Mouse (Mus musculus): ENCODE data around the gene Mchr1.
A peak's percentile ranks its signal among the peaks of the same experiment; 100 is the strongest.
"Not testable (repeated sequence)": the region's sequence is repeated elsewhere in the genome, so short reads cannot be mapped to it uniquely, and the experiment has no call there.

Mchr1 gene

GRCm38 (mm10) chr15:81235086-81235920 is at the start of gene Mchr1:
Gene Mchr1 (plus strand): TSS chr15:81235499.
- DNase-seq (ENCODE audit: low spot score in 2 of 2): peak; percentile 70 to 80

GRCm38 (mm10) chr15:81189061-81189460 is 46.2 kb upstream of the Mchr1 start:
- DNase-seq (ENCODE audit: low spot score in 2 of 2): no peak

GRCm38 (mm10) chr15:81190011-81190629 is 45.2 kb upstream of the Mchr1 start:
- peak in 1 of 2 experiments; percentile 9 for DNase-seq (ENCODE audit: low spot score in 2 of 2)

- DNase-seq (ENCODE audit: low spot score in 2 of 2): peak; percentile 99 to 100
These were observed 44.6 kb upstream of the Mchr1 start, which contains the start of gene Mrtfa for GRCm38 (mm10) chr15:81190630-81191178. Gene Mrtfa (minus strand): TSS chr15:81190757.

GRCm38 (mm10) chr15:81191303-81191702 is 44.0 kb upstream of the Mchr1 start:
- peak in 1 of 2 experiments; percentile 28 for DNase-seq (ENCODE audit: low spot score in 2 of 2)

GRCm38 (mm10) chr15:81192316-81192715 is 43.0 kb upstream of the Mchr1 start:
- no peak for DNase-seq (ENCODE audit: low spot score in 2 of 2)

- no peak for DNase-seq (ENCODE audit: low spot score in 2 of 2)
These were observed 42.4 kb upstream of the Mchr1 start for GRCm38 (mm10) chr15:81192858-81193257.

- DNase-seq (ENCODE audit: low spot score in 2 of 2): no peak
These were observed 40.5 kb upstream of the Mchr1 start for GRCm38 (mm10) chr15:81194791-81195190.

- DNase-seq (ENCODE audit: low spot score in 2 of 2): no peak
These were observed 39.9 kb upstream of the Mchr1 start for GRCm38 (mm10) chr15:81195447-81195846.

GRCm38 (mm10) chr15:81197197-81197596 is 38.1 kb upstream of the Mchr1 start:
- DNase-seq (ENCODE audit: low spot score in 2 of 2): no peak

GRCm38 (mm10) chr15:81198447-81198846 is 36.9 kb upstream of the Mchr1 start:
- DNase-seq (ENCODE audit: low spot score in 2 of 2): no peak

- DNase-seq (ENCODE audit: low spot score in 2 of 2): peak; percentile 35 to 75
These were observed 35.8 kb upstream of the Mchr1 start for GRCm38 (mm10) chr15:81199372-81199959.

GRCm38 (mm10) chr15:81202462-81202861 is 32.8 kb upstream of the Mchr1 start:
- no peak for DNase-seq (ENCODE audit: low spot score in 2 of 2)

- DNase-seq (ENCODE audit: low spot score in 2 of 2): no peak
These were observed 24.8 kb upstream of the Mchr1 start for GRCm38 (mm10) chr15:81210496-81210895.

- DNase-seq (ENCODE audit: low spot score in 2 of 2): no peak
These were observed 22.3 kb upstream of the Mchr1 start for GRCm38 (mm10) chr15:81212976-81213375.

- DNase-seq (ENCODE audit: low spot score in 2 of 2): peak; percentile 75 to 76
These were observed 18.2 kb upstream of the Mchr1 start for GRCm38 (mm10) chr15:81216906-81217653.

- DNase-seq (ENCODE audit: low spot score in 2 of 2): no peak
These were observed 16.2 kb upstream of the Mchr1 start for GRCm38 (mm10) chr15:81219054-81219453.

- not testable (repeated sequence) for DNase-seq (ENCODE audit: low spot score in 2 of 2)
These were observed 15.2 kb upstream of the Mchr1 start for GRCm38 (mm10) chr15:81220051-81220450.

- DNase-seq (ENCODE audit: low spot score in 2 of 2): no peak
These were observed 13.9 kb upstream of the Mchr1 start for GRCm38 (mm10) chr15:81221446-81221845.

GRCm38 (mm10) chr15:81225016-81225415 is 10.3 kb upstream of the Mchr1 start:
- no peak for DNase-seq (ENCODE audit: low spot score in 2 of 2)

GRCm38 (mm10) chr15:81225732-81226131 is 9.6 kb upstream of the Mchr1 start:
- DNase-seq (ENCODE audit: low spot score in 2 of 2): no peak

GRCm38 (mm10) chr15:81226796-81227195 is 8.5 kb upstream of the Mchr1 start:
- no peak for DNase-seq (ENCODE audit: low spot score in 2 of 2)

All from frontal cortex, postnatal 36 days (tissue).